Mouse (Mus musculus): ENCODE data around the gene Bri3.

Bri3 gene

DNA sequence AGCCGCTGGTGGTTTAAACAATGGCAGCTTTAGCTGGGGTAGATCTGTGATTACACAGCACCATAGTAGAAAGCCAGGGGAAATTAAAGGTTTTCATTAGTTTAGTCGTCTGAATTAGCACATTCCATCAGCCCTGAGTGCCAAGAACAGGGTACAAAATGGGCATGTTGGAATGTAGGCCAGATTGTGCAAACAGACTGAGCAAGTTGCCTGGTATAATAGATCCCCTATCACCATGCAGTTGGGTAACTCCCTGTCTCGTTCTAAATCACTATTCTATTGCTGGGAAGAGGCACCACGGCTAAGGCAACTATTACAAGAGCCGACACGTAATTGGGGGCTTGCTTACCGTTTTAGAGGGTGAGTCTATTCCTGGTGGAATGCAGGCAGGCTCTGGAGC, 9.5 kb upstream of the Bri3 start:
- DNase-seq (ENCODE audit: low spot score): no peak

DNA sequence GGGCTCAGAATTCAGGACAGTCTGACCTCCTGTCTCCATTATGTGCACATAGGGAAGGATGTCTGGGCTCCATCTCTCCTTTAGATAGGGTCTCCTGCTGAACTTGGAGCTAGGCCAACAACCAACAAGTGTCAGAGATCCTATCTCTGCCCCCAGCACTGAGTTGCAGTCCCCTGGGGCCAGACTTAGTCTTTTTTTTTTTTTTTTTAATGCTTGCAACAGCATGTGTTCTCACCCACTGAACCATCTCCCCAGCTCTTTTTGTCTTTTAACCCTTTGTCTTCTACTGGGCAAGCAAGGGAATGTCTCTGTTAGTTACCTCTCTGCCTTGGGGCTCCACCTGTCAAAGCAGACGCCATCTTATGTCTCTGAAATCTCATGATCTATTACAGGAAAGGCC, 5.3 kb upstream of the Bri3 start:
- DNase-seq (ENCODE audit: low spot score): no peak

DNA sequence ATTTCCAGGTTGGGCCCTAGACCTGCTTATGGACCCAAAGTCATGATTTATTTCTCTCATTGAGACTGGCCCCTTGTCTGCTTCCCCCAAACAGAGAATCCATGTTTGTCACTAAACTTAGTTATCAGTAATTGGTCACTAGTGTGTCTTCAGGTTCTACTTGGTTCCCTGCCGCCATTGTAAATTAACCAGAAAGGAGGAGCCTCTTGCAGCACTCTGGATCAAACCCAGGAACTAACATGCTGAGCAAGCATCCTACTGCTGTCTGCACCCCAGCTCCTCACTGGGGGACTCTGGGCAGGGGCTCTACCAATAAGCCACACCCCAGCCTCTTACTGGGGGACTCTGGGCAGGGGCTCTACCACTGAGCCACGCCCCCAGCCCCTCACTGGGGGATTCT, 1.4 kb downstream of the Bri3 start:
- no peak for DNase-seq (ENCODE audit: low spot score)

DNA sequence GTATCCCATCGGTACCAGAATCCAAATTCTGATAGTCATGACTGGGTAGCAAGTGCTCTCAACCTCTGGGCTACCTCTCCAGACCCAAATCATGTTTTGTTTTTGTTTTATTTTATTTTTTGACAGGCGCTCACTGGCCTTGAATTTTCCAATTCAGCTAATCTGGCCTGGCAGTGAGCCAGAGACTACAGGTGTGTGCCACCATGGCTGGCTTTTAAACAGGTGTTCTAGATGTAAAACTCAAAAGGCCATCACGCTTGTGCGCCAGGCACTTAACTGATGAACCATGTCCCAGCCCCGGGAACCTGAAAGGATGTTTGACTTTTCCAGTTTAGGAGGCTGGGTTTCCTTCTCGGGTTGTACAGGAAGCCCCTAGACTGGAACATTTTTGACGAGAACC, 2.4 kb downstream of the Bri3 start:
- no peak for DNase-seq (ENCODE audit: low spot score)

DNA sequence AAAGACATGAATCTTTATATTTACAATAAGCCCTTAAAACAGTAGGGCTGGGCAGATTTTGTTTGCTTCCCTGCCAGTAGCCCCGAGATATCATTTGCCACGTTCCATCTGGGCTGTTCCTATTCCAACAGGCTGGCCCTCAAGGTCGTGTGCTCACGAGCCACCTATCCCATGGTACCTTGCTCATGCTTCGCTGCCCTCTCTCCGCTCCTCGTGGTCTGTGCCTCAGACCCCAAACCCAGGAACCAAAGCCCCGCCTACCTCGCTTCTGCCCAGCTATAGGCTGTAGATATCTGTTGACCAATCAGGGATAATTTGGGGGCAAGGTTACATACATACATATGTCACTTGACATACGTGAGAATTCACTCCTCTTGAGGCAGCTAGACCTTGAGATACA, 3.1 kb downstream of the Bri3 start:
- no peak for DNase-seq (ENCODE audit: low spot score)

DNA sequence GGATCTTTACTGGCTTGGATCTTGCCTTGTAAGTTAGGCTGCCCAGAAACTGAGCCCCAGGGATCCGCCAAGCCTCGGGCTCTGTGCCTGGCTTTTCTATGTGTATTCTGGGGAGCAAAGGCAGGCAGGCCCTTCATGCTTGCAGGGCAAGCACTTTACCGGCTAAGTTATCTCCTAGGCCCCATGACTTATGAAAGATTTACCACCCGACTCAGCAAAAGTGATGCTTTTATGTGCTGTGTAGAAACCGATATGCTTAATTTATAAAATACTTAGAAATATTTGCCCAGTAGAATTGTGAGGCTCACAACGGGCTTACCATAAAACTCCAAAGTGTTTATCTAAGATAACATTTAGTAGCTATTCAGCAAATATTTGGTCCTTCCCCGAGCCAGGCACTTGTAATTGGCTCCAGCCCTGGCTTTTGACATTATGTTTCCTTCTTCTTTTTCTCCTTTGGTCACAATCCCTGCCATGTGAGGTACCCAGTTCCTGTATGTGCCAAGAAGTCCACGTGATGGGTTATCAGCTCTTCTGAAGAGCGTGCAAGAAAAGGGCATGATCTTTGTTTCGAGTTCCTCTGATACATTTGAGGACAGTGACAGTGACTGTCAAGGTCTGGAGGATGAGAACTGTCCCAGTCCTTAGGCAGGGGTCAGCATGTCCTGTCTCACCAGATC, 3.8 kb downstream of the Bri3 start:
- DNase-seq (ENCODE audit: low spot score): no peak

DNA sequence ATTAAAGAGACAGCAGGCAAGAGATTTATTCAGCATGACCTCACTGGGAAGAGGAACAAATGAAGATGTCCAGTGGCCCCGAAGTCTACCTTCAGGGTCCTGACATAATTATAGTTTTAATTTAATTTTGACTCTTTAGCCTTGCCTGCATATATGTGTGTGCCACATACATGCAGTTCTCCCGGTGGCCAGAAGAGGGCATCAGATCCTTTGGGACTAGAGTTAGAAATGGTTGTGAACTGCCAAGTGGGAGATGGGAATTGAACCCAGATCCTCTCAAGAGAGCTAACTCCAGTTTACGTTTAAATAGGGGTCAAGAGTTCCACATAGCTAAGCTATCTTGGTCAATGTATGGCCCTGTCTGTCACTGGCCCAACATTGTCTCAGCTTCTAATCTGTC, 5.6 kb downstream of the Bri3 start:
- DNase-seq (ENCODE audit: low spot score): no peak

DNA sequence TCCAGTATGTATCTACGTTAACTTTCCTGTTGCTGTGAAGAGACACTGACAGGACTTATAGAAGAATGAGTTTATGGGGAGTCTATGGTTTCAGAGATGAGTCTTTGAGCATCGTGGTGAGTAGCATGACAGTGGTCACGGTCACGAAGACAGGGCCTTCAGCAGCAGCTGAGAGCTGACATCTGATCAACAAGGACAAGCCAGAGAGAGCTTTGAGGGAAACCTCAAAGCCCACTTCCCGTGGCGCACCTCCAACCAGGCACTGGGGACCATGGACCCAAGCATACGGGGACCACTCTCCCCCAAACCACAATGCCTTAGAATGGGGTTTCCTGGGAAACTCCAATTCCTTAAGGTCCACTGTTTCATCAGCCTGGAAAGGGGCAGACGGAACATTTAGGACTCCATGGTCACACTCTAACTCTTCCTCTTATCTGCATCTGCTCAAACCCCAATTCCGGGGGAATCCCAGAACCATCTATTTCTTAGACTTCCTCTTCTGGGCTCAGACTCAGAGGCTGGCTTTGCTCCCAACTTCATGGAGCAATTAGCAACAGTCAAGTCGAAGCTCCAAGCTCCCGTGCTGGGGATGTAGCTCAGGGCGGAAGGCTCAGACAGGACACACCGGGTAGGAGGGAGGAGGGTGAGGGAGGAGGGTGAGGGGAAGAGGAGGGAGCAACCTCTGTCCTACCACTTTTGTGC, 7.8 kb downstream of the Bri3 start:
- no peak for DNase-seq (ENCODE audit: low spot score)

DNA sequence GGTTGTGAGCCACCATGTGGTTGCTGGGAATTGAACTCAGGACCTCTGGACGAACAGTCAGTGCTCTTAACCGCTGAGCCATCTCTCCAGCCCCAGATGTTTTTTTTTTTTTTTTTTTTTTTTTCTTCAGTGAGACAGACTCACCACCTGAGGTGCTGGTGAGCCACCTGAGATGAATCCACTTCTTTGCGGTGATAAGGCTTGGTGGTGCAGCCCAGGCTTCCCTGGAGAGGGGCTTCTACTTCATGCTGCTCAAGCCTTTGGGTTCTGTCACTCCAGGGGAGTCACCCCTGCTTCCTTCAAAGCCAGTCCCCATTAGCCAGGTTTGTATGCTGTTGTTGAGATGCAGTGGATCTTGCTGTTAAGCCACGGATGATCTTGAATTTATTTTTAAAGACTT, 9.0 kb downstream of the Bri3 start:
- no peak for DNase-seq (ENCODE audit: low spot score)

DNA sequence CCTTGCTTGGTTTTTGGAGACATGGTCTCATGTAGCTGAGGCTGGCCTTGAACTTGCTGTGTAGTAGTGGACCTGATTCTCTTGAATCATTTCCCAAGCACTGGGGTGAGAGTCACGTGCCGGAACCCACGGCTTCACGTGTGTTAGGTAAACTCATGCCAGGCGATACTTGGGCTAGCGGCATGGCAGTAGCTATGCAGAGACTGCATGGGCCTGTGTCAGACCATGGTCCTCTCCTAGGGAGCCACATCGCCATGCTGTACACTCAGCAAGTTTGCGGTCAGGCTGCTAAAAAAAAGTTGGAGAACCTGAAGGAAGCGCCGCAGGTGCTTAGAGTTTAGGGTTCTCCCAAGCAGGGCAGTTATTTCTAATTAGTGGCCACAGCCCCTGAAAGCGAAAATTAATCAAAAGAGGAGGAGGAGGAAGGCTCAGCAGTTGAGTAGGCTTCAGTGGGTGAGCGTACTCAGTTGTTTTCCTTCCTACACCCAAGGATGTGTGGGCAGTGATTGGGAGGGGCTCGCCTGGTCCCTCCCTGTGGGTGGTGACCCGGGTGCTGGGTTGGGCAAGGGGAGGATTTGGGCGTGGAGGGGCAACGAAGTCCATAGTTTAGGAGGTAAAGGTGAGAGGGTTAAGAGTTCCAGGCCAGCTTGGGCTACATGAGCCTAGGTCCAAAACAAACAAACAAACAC, 10.0 kb downstream of the Bri3 start:
- peak; percentile 33 for DNase-seq (ENCODE audit: low spot score)

DNA sequence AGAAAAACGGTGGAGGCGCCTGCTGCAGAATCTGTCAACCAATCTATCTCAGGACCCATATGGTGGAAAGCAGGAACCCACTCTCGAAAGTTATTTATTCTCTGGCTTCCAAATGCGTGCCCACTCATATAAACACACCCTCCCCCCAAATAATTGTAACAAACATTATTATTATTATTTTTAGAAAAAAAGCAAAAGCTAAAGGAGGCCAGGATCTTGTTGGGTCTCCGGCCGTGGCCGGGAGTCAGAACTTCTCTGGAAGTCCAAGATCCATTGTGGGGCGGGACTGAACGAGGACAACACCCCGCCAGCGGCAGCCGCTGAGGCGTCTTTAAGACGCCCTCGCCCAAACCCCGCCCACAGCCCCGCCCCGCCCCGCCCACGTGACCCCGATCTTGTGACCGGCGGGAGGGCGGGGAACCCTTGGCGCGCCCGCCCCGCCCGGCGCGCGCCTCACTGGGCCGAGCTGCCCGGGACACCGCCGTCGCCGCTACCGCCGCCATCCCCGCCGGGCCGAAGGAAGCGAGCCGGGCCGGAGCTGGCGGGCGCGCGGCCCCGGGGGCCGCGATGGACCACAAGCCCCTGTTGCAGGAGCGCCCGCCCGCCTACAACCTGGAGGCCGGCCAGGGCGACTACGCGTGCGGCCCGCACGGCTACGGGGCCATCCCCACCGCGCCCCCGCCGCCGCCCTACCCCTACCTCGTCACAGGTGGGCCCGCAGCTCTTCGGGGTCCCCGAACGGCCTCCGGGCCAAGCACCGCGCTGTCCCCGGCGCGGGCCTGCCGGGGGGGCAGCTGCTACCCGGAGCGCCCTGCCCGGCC, 10.8 kb downstream of the Bri3 start:
- DNase-seq (ENCODE audit: low spot score): peak; percentile 95

DNA sequence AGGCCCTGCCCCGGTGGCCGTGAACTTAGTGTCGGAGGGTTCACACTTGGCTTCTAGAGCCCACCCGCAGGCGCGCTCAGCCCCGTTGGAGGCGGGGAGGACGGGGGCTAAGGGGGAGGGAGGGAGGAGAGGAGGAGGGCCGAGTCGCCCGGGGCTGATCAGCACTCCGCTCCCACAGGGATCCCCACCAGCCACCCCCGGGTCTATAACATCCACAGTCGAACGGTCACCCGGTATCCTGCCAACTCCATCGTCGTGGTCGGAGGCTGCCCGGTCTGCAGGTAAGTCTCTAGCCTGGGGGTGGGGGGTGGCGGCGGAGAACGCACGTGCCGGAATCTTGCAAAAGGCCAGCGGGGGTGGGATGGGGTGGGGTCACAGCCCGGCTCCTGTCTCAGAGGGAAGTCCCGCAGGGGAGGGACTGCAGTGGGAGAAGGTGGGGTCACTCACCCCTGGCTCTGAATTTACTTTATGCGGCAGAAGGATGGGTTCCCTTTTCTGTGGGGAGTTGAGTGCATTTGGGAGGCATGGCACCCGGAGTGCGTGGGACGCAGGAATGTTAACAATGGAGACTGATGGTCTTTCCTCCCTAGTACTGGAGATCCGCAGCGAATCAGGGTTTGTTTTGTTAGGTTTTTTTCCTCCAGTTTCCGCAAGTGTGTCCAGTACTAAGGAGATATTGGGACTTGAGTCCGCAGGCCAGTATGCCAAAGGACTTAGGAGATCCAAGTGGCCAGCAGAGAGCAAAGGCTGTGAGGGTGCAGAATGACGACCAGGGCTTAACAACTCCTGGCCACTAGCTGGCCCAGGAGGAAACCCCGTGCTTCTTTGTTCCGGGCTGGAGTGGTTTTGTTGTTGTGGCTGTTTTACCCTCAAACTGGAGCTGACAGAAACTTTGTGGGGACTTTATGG, 11.6 kb downstream of the Bri3 start:
- peak; percentile 80 for DNase-seq (ENCODE audit: low spot score)

DNA sequence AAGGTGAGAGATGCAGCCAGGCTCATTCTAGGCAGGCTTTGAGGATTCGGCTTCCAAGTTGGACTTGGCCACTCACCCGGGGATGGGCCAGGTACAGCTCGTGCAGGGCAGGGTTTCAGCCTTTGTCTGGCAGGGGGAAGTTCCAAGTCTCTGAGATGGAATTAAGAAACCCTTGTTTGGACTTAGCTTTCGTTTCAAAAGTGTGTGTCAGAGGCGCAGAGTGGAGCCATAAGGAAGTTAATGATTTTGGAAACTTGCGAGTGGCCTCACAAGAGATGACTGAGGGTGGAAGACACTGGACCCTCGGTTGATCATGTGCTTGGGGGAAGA, 12.3 kb downstream of the Bri3 start:
- DNase-seq (ENCODE audit: low spot score): no peak

DNA sequence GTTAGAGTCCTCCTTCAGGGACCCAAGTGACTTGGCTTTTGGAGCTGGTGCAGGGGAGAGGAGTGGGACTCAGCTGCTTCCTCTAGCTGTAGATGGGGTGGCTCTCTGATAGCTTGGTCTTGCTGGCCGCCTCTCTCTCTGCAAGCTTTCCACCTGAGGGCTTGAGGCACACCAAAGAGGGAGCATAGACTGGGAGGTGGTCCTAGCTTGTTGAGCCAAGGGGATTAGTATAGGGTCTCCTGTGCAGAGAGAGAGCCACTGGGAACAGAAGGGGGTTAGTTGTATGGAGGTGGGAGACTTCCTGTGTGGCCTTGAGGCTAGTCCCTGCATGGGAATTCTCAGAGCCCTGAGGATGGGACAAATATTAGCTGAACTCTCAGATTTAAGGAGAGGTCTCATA, 12.7 kb downstream of the Bri3 start:
- DNase-seq (ENCODE audit: low spot score): no peak

DNA sequence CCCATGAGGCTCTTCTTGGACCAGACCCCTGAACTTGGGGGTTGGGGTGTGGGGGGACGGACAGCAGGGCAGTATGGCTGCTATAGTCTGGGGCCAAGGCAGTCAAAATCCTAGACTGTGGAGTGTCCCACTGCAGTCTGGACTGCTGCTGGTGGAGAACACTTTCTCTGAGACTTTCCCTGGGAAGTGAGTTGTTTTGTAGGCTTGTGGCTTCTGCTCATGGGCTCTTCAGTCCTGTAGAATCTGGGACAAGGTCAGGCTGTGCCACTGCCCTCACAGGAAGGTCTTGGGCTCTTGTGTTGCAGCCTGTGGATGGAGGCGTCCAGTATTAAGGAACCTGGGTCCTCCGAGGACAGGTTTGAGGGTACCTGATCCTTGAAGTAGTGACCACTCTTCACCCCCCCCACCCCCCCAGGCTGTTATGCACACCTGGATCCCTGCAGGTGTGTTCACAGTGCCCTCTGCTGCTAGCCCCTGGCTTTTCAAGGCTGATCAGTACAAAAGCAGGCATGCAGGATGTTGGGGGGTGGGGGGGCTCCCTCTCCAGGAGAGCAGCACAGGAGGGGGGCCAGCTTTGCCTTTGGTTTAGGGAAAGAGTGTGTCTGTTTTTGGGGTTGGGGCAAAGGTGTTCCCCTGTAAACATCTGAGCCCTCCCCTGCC, 13.3 kb downstream of the Bri3 start:
- DNase-seq (ENCODE audit: low spot score): no peak

DNA sequence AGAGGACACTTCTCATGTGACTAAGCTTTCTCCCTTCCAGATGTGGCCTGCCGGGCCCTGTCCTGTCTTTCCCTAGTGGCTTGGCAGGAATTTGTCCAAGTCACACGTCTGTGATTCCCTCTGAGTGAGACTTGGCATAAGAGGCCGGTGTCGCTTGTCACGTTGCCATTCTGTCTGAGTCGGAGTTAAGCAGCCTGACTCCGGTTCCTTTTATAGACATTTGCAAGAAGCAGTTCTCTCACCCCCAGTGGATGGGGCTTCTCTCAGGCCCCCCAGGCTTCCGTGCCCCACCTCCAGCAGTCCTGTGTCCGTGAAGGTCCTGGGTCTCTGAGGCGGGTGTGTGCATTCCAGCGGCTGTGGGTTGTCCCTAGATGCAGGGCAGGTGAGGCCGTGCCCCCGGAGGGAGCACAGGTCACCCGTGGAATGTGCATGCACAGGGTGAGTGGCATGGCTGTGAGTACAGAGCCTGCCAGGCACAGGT, 13.9 kb downstream of the Bri3 start:
- DNase-seq (ENCODE audit: low spot score): peak; percentile 20

DNA sequence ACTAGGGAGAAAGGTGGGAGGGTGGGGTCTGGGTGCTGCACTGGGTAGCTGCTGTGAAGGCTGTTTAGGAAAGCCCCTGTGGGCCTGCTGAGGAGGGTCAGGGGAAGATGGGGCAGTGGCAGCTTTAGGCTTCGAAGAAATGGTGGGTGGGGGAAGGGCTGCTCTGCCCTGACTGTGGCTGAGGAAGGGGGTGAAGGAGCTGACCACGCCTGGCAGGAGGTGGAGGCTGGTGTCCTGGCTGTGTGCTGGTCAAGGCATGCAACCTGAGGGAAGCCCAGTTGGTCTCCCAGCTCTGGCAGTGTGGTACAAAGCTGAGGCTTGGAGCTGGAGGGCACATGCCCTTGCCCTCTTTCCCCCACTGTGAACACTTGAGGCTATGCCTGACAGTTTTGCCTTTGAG, 14.4 kb downstream of the Bri3 start:
- DNase-seq (ENCODE audit: low spot score): no peak

DNA sequence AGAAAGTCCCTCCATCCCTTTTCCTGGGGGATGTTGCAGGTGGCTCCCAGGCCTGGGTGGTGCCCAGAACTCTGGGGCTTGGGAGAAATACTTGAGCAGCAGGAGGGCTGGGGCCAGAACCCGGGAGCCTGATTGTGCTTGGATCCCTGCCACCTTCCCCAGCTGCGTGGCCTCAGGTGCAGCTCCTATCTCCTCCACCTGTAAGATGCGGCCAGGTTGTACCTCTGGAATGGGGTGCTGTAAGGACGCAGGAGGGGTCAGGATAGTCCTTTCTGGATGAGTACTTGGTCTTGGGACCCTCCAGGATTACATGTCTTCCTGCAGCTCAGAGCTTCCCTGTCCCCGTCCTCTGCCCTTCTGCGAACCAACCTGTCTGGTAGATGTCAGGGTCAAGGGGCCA, 15.0 kb downstream of the Bri3 start:
- DNase-seq (ENCODE audit: low spot score): no peak

DNA sequence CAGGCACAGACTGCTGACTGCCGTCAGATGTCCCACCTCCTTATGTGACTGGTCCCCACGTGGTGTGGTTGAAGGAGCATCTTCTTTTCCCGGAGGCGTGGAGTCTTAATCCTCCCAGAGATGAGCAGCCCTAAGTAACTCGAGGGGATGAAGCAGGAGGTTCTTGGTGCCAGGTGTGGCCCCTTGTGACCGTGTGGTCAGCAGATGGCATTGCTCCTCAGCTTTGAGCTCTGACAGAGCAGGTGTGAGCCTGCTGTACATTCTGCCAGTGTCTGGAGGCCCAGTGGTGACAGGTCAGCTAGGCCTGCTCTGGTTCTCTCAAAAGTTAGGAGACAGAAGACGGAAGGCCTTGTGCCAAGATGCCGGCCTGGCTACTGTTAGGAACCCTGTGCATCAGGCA, 16.2 kb downstream of the Bri3 start:
- no peak for DNase-seq (ENCODE audit: low spot score)

DNA sequence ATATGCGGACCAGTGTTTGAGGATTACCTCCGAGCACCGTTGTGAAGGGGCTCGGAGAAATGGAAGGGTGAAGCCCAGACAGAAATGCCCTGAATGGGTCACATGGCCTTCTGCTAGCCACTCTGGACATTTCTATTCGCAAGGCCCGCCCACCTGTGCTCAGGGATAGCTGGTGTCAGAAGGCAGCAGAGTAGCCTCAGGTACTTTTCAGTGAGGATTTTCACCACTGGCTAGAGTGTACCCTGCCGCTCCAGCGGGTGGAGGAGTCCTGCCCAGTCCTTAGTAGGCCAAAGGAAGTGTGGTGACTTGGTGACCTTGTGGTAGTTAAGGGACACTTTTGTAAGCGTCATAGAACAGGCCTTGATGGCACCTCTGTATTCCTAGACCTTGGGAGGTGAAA, 17.1 kb downstream of the Bri3 start:
- no peak for DNase-seq (ENCODE audit: low spot score)

DNA sequence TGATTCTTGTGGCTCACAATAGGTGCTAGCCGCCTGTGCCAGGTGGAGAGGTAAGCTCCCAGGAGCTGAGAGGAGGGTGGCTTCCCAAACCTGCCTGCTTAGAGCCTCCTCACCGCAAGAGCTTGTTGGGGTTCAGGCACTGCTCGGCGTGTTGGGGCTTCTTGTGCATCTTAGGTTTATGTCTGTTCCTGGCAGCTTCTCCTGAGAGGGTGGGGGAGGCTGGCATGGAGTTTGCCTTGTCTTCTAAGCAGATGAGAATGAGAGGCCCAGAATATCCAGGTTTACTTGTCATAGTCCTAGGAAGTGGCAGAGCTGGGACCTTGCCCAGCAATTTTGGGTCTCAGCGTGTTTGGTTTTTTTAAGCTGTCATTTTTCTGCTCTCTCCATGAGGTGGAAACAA, 17.6 kb downstream of the Bri3 start:
- no peak for DNase-seq (ENCODE audit: low spot score)
